8 mouse cellular contexts compared by ENCODE assay signal in genomic region chr2:153241250-153242014, GRCm38 (mm10). TPM values are rescaled to one million over a fixed set of nuclear protein-coding genes. Genes with fewer than 3 reads are reported as not detected.
A peak's percentile ranks its signal among the peaks of the same experiment; 100 is the strongest.
DNase-seq lines count a peak whose midpoint lies in the region; ATAC-seq lines count a peak whose summit lies in the region.

Gene Plagl2 (minus strand): TSS chr2:153241426.
Gene Pofut1 (plus strand): TSS chr2:153241533.

- no peaks in the 10 kb centered on the region for H3K9me3 ChIP-seq in hindbrain, embryonic 14.5 days (ENCODE audit: control insufficient read depth, low read length)

- peaks cover 37% of the 10 kb centered on the region for H3K4me1 ChIP-seq in hindbrain, embryonic 14.5 days (replicated peaks; ENCODE audit: control insufficient read depth, insufficient read depth, low read length)

- peak within 1 kb of the TSS; percentile 94 for H3K4me3 ChIP-seq in hindbrain, embryonic 14.5 days (replicated peaks; ENCODE audit: low read length)

- H3K4me2 ChIP-seq in hindbrain, embryonic 14.5 days (replicated peaks), result peak within 1 kb of the TSS; percentile 90

- no peaks in the 10 kb centered on the region for H3K27me3 ChIP-seq in hindbrain, embryonic 14.5 days (ENCODE audit: control insufficient read depth, insufficient read depth, low read length)

- peaks cover 11% of the 10 kb centered on the region; the same call in 1 of the 2 replicates for H3K36me3 ChIP-seq in hindbrain, embryonic 14.5 days (replicated peaks; ENCODE audit: control insufficient read depth, insufficient read depth)

- under 1% methylated on average over 55 of the region's 72 CpGs for WGBS in hindbrain, embryonic 14.5 days

- ATAC-seq in hindbrain, embryonic 14.5 days (ENCODE audit: low FRiP score), result peak; percentile 98

- DNase-seq in NIH3T3 (ENCODE audit: low read depth), result peak; percentile 93
- DNase-seq in cerebellum, postnatal 10 days, result peak; percentile 90 to 95
- peak; percentile 62 to 78 for DNase-seq in frontal cortex, postnatal 14 days (ENCODE audit: low spot score in 2 of 2)
- DNase-seq in hindbrain, embryonic 14.5 days (ENCODE audit: low spot score), result peak; percentile 91
- peak; percentile 83 to 85 for DNase-seq in layer of hippocampus, postnatal 36 days
- peak; percentile 94 for DNase-seq in lung, postnatal 36 days
- DNase-seq in retina, postnatal 1 day, result peak; percentile 95
- peak; percentile 79 to 85 for DNase-seq in urinary bladder, adult 18-20 months (ENCODE audit: low spot score in 2 of 2)

- peak within 1 kb of the TSS; percentile 98 for H3K9ac ChIP-seq in hindbrain, embryonic 14.5 days

- H3K27ac ChIP-seq in hindbrain, embryonic 14.5 days, result peak within 1 kb of the TSS; percentile 83

RNA-seq across cellular contexts. Expression of gene Plagl2, which starts in this region (rescaled TPM):
- 6.4 and 8.7 TPM in 2 replicates for polyA plus RNA-seq in hindbrain, embryonic 14.5 days (2014; fragmentation: Nextera tagmentation; extraction: Ambion mirVana)
- 1 to 10 TPM; 4.9 to 5.0 TPM for total RNA-seq in layer of hippocampus, postnatal 36 days (2021)

RNA-seq across cellular contexts. Expression of gene Pofut1, which starts in this region (rescaled TPM):
- polyA plus RNA-seq in hindbrain, embryonic 14.5 days (2014; fragmentation: Nextera tagmentation; extraction: Ambion mirVana), result 5.3 and 6.3 TPM in 2 replicates
- 10 to 100 TPM; 16.8 TPM for total RNA-seq in layer of hippocampus, postnatal 36 days (2021)

Comparison
In these comparisons a context has a peak if more than half of its experiments do, and no peak if none do; other contexts are left out.
1. Peak in every context shown above with its lines: DNase-seq, ATAC-seq, H3K4me3 ChIP-seq and H3K27ac ChIP-seq.